Mouse (Mus musculus) G1E (cell line): ENCODE measurements at regions not wholly inside any gene's neighbourhood (a gene's known extent, or its start where the extent isn't known, plus 50 kb on each side); places are given as distances from the start of the nearest gene placed in this dataset.

Experiments
- ATAC-seq: 2 replicates; pipeline ENCODE4 v1.8.0; 2016; ENCODE audit warnings: mild to moderate bottlenecking; ENCODE audit not compliant: insufficient number of reproducible peaks, poor library complexity, low FRiP score, severe bottlenecking; ENCODE audit errors: extremely low read depth
- DNase-seq: peaks from one replicate; pipeline ENCODE4 v3.0.0; 2012; ENCODE audit warnings: low spot score
- H3K27me3 ChIP-seq: 2 replicates; pipeline ENCODE4 v1.6.1; 2012; ENCODE audit warnings: mild to moderate bottlenecking, low read length, inconsistent platforms; ENCODE audit not compliant: insufficient read depth
- H3K36me3 ChIP-seq: replicated peaks from 2 replicates; pipeline ENCODE3; 2012; ENCODE audit warnings: mild to moderate bottlenecking, inconsistent platforms
- H3K4me1 ChIP-seq: 2 replicates; pipeline ENCODE4 v1.6.1; 2012; ENCODE audit warnings: low read depth, low read length, inconsistent platforms, mixed read lengths; ENCODE audit not compliant: insufficient read depth
- H3K4me3 ChIP-seq: 2 replicates; pipeline ENCODE4 v1.5.1; 2012; ENCODE audit warnings: low read depth, mild to moderate bottlenecking, inconsistent platforms, low read length, moderate library complexity, mixed read lengths
- H3K9me3 ChIP-seq: replicated peaks from 2 replicates; pipeline ENCODE4 v1.6.1; 2012; ENCODE audit warnings: inconsistent platforms
- CTCF ChIP-seq: IDR thresholded peaks from 2 replicates; pipeline ENCODE4 v1.5.1; 2012; ENCODE audit warnings: low read depth, low read length, inconsistent platforms, mixed read lengths
- GATA1 ChIP-seq: IDR thresholded peaks from 2 replicates; pipeline ENCODE4 v1.6.1; 2012; ENCODE audit warnings: borderline replicate concordance, low read length, inconsistent platforms, mixed read lengths
- GATA2 ChIP-seq: IDR thresholded peaks from 2 replicates; pipeline ENCODE4 v1.6.1; 2012; ENCODE audit warnings: low read depth, low read length, inconsistent platforms, borderline replicate concordance
- POLR2AphosphoS5 ChIP-seq: IDR thresholded peaks from 2 replicates; pipeline ENCODE4 v1.6.1; 2012; ENCODE audit warnings: low read depth, low read length, inconsistent platforms; ENCODE audit not compliant: insufficient replicate concordance
- TAL1 ChIP-seq: conservative IDR thresholded peaks from 2 replicates; pipeline ENCODE4 v1.6.1; 2012; ENCODE audit warnings: low read depth, low read length, inconsistent platforms, mixed read lengths

- Histone ChIP-seq H3K36me3 (no peaks in the 10 kb centered on the region), H3K4me3 (no peak overlapping the region), H3K27me3 (no peaks in the 10 kb centered on the region), H3K4me1 (no peaks in the 10 kb centered on the region), H3K9me3 (peaks cover 73% of the 10 kb centered on the region)
- DNase-seq, result no peak
- TF ChIP-seq GATA1 (no peak), CTCF (no peak), GATA2 (no peak), TAL1 (no peak), POLR2AphosphoS5 (no peak)
- no peak for ATAC-seq
Observed at GRCm38 (mm10) chr1:119167443-119167842, 114.0 kb upstream of the Gli2 start.

GRCm38 (mm10) chr1:119166286-119166685, 112.9 kb upstream of the Gli2 start:
- H3K36me3 ChIP-seq, result no peaks in the 10 kb centered on the region
- no peaks in the 10 kb centered on the region for H3K4me1 ChIP-seq
- H3K9me3 ChIP-seq, result peaks cover 75% of the 10 kb centered on the region
- H3K27me3 ChIP-seq, result no peaks in the 10 kb centered on the region
- no peak overlapping the region for H3K4me3 ChIP-seq
- TF ChIP-seq CTCF, result no peak
- TF ChIP-seq TAL1, result no peak
- TF ChIP-seq POLR2AphosphoS5, result no peak
- no peak for TF ChIP-seq GATA1
- no peak for TF ChIP-seq GATA2
- ATAC-seq, result no peak
- no peak for DNase-seq

- ATAC-seq (no peak), DNase-seq (no peak)
- TF ChIP-seq TAL1 (no peak), CTCF (no peak), POLR2AphosphoS5 (no peak), GATA2 (no peak), GATA1 (no peak)
- Histone ChIP-seq H3K27me3 (no peaks in the 10 kb centered on the region), H3K9me3 (peaks cover 79% of the 10 kb centered on the region), H3K36me3 (no peaks in the 10 kb centered on the region), H3K4me1 (no peaks in the 10 kb centered on the region), H3K4me3 (no peak overlapping the region)
Observed at GRCm38 (mm10) chr1:119164811-119165210, 111.4 kb upstream of the Gli2 start.

GRCm38 (mm10) chr1:119163846-119164245, 110.4 kb upstream of the Gli2 start:
- H3K9me3 ChIP-seq, result peaks cover 78% of the 10 kb centered on the region
- no peaks in the 10 kb centered on the region for H3K27me3 ChIP-seq
- no peak overlapping the region for H3K4me3 ChIP-seq
- no peaks in the 10 kb centered on the region for H3K36me3 ChIP-seq
- DNase-seq, result no peak
- ATAC-seq, result no peak
- H3K4me1 ChIP-seq, result no peaks in the 10 kb centered on the region
- TF ChIP-seq GATA2 (no peak), POLR2AphosphoS5 (no peak), CTCF (no peak), GATA1 (no peak), TAL1 (no peak)

GRCm38 (mm10) chr1:119163114-119163740, 109.8 kb upstream of the Gli2 start:
- Histone ChIP-seq H3K9me3 (peaks cover 78% of the 10 kb centered on the region), H3K36me3 (no peaks in the 10 kb centered on the region), H3K4me1 (no peaks in the 10 kb centered on the region), H3K4me3 (no peak overlapping the region), H3K27me3 (no peaks in the 10 kb centered on the region)
- DNase-seq, result no peak
- no peak for ATAC-seq
- TF ChIP-seq GATA1 (no peak), CTCF (no peak), POLR2AphosphoS5 (no peak), GATA2 (no peak), TAL1 (no peak)

GRCm38 (mm10) chr1:119161751-119162150, 108.3 kb upstream of the Gli2 start:
- H3K4me1 ChIP-seq, result no peaks in the 10 kb centered on the region
- no peak for TF ChIP-seq CTCF
- TF ChIP-seq GATA2, result no peak
- TF ChIP-seq TAL1, result no peak
- TF ChIP-seq POLR2AphosphoS5, result no peak
- TF ChIP-seq GATA1, result no peak
- no peaks in the 10 kb centered on the region for H3K36me3 ChIP-seq
- DNase-seq, result no peak
- ATAC-seq, result no peak
- H3K9me3 ChIP-seq, result peaks cover 78% of the 10 kb centered on the region
- no peaks in the 10 kb centered on the region for H3K27me3 ChIP-seq
- no peak overlapping the region for H3K4me3 ChIP-seq

- H3K9me3 ChIP-seq, result peaks cover 75% of the 10 kb centered on the region
- no peak overlapping the region for H3K4me3 ChIP-seq
- no peak for TF ChIP-seq CTCF
- TF ChIP-seq GATA1, result no peak
- TF ChIP-seq GATA2, result no peak
- no peak for TF ChIP-seq TAL1
- no peak for TF ChIP-seq POLR2AphosphoS5
- H3K27me3 ChIP-seq, result no peaks in the 10 kb centered on the region
- DNase-seq (no peak), ATAC-seq (no peak)
- H3K36me3 ChIP-seq, result no peaks in the 10 kb centered on the region
- H3K4me1 ChIP-seq, result no peaks in the 10 kb centered on the region
Observed at GRCm38 (mm10) chr1:119160354-119160753, 106.9 kb upstream of the Gli2 start.
